Mouse (Mus musculus): Measurements from ENCODE around the gene Asic2.
"Not testable (repeated sequence)": the region's sequence is repeated elsewhere in the genome, so short reads cannot be mapped to it uniquely, and the experiment has no call there.

Asic2 gene

GRCm38 (mm10) chr11:81331977-81332376 lies 636.3 kb downstream of the Asic2 start:
- no peak for DNase-seq (ENCODE audit: low spot score)

- DNase-seq (ENCODE audit: low spot score): no peak
These were observed 637.3 kb downstream of the Asic2 start for GRCm38 (mm10) chr11:81330982-81331381.

- DNase-seq (ENCODE audit: low spot score): no peak
These were observed 640.2 kb downstream of the Asic2 start for GRCm38 (mm10) chr11:81328088-81328487.

- no peak for DNase-seq (ENCODE audit: low spot score)
These were observed 645.1 kb downstream of the Asic2 start for GRCm38 (mm10) chr11:81323146-81323545.

DNA sequence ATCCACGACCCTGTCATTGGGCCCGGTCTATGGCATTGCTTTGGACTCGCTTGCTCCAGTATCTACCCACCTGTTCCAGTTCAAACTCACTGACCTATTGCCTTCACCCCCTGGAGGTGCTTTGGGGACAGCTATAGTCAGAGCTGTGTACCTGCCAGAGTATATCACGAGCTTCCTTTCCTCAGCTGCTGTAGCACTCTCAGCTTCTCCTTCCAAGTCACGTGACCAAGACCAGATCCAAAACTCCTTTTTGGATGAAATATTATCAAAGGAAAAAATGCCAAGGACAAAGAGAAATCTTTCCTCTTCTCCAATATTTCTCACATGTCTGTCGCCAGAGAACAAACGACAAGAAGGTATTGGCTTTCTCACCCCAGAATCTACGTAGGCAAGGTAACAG lies 645.8 kb downstream of the Asic2 start:
- DNase-seq (ENCODE audit: low spot score): no peak

GRCm38 (mm10) chr11:81290041-81290440 lies 678.2 kb downstream of the Asic2 start:
- no peak for DNase-seq (ENCODE audit: low spot score)

GRCm38 (mm10) chr11:81283185-81283584 lies 685.1 kb downstream of the Asic2 start:
- no peak for DNase-seq (ENCODE audit: low spot score)

DNA sequence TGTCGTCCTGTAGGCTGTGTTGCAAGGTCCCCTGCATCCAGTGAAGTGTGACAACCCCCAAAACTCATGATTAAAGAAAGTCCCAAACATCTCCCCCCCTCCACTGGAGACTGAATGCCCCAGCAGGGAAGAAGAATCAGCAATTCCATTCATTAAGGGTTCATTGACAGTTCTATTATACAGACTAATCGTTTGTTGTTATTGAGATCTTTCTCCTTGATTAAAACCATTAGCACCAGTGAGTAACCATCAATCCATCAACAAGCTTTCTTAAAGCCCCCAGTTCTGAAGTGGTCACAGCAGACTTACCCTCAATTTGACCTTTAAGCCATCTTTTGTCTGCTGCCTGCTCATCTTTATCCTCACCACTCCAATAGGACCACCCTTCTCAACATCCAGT lies 688.2 kb downstream of the Asic2 start:
- DNase-seq (ENCODE audit: low spot score): no peak

DNA sequence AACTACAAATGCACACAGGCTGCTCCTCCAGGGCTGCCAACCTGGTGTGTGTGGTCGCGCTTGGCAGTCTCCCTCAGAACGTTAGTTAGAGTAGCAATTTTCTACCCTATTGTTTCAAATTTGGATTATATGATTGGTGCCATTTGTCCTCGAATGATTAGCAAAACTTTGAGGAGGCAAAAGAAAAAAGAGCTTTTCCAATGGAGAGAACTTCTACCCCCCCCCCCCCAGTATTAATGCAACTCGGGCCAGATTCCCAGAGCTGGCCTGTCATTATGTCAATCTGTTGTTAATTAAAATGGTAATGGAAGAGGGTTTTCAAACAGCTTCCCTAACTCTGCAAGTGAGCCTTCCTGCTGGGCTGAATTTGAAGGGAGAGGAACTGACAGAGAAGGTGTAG lies 690.9 kb downstream of the Asic2 start:
- DNase-seq (ENCODE audit: low spot score): no peak

DNA sequence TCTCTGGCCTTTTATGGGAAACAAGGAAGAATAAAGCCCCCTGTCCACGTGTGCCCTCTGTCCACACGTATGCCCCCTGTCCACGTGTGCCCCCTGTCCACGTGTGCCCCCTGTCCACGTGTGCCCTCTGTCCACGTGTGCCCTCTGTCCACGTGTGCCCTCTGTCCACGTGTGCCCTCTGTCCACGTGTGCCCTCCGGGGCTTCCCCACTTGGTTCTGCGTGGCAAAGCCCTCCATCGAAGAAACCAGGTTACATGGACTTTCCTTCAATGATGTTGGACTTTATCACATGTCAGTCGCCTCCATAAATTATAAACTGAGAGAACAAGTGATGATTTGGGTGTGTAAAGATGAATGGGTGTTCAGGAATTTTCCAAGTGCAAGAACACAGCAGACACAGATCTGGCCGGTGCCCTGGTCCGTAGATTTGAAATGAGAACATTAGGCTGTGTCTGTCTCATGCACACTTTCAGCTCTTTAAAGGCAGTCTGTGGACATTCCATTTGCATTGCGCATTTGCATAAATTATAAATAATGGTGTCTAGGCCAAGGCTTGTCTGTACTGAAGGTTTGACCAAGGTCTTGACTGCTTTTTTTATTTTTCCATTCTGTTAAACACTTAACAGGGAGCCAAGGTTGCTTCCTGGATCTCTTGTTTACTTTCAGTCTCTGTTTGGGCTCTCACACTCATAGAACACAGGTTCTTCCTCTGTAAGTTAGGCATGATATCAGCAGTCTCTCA lies 695.4 kb downstream of the Asic2 start:
- DNase-seq (ENCODE audit: low spot score): no peak

- no peak for DNase-seq (ENCODE audit: low spot score)
These were observed 696.8 kb downstream of the Asic2 start for GRCm38 (mm10) chr11:81271422-81271821.

- DNase-seq (ENCODE audit: low spot score): no peak
These were observed 697.7 kb downstream of the Asic2 start for GRCm38 (mm10) chr11:81270518-81270917.

DNA sequence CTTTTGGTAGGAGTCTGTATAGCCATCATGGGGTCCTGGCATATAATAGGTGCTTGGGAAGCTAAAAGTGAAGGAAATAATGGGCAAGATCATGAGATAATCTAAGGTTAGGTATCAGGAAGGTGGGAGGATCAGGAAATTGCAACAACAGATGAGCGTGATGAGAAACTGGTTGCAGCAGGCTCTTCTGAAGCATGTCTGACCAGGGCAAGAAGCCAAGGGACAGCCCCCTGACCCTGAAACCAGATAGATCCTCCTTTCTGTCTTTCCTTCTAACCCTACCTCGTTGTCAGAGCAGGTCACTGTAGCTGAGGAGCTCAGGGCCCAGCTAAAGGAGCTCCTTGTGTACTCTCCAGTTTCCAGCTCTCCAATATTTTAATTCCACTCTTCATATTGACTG lies 704.5 kb downstream of the Asic2 start:
- no peak for DNase-seq (ENCODE audit: low spot score)

DNA sequence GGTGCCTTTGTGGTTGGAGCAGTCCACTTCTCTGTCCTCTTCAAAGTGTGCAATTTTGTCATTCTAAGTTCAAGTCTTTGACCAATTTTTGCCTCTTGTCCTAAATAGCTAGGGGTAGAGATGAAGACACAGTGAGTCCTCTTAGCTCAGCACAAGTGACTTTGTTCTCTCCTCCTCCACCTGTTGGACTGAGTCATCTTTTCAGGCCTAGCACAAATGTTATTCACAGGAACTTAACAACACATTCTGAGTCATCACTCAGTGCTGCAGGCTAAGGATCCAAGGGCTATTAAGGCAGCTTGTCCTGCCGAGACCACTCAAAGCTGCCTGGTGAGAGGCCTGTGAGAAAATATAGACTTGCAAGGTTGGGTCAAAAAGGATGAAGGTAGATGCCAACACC lies 705.1 kb downstream of the Asic2 start:
- DNase-seq (ENCODE audit: low spot score): no peak

DNA sequence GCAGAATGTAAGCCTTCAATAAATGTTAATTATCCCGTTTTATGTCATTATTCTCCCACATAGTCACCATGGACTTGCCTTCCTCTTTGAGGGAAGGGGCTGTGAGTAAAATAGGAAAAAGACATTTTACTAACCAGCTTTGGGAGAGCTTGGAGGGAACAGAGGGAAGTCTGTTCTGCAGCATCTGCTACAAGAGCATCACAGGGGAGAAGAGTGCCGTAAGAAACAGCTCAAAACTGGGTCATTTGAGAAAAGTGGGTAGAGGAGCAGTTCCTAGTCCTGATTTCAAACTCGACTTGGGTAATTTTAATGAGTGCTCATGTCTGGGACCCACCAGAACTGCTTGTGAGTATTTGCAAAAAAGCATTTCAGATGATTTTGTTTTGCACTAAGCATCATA lies 707.0 kb downstream of the Asic2 start:
- no peak for DNase-seq (ENCODE audit: low spot score)

- DNase-seq (ENCODE audit: low spot score): not testable (repeated sequence)
These were observed 727.1 kb downstream of the Asic2 start for GRCm38 (mm10) chr11:81241183-81241582.

DNA sequence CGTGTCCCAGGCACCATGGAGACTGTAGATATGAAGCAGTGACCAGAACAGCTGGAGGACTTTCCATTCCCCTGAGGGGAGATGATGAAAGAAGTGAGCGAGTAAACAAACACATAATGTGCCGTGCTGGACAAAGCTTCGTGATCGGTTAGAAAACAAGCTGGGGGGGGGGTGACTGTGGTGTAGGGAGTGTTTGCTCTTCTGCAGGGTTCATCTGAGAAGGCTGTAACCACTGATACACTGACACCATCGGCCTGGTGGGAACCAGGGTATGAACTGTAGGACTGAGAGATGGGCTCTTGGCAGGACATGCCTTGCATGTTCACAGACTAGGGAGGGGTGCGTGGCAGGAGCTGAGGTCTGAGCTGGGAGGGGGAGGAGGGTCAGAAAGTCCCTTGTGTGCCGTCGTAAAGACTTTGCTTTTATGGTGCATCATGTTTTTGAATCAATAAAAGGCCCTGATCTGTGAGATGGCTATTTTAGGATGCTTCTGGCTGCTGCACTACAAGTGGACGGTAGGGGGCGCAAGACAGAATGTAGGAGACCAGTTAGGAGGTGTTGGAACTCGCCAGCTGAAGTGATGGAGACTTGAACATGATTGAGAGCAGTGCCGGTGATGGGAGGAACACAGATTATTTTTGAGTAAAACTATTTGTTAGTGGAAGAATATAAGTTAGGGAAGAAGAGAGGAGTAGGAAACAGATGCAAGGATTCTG lies 728.1 kb downstream of the Asic2 start:
- DNase-seq (ENCODE audit: low spot score): no peak

DNA sequence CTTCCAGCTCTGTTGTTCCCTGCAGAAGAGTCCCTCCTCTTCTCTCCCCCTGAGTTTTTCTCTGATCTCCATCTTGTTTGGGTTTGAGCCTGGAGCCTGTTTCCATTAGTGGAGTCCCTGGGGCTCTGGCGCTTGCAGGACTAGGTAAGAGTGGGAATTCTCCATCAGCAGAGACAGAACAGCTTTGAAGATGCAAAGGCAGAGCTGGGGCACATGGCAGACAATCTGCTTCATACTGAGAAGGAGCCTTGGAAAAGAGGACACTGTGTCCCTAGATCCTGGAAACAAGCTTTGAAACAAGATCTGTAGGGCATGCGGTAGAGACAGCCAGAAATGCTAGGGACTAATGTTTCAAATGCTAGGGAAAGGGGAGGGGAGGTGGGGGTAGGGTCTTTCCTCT lies 729.2 kb downstream of the Asic2 start:
- DNase-seq (ENCODE audit: low spot score): no peak

- DNase-seq (ENCODE audit: low spot score): no peak
These were observed 732.2 kb downstream of the Asic2 start for GRCm38 (mm10) chr11:81236070-81236469.

DNA sequence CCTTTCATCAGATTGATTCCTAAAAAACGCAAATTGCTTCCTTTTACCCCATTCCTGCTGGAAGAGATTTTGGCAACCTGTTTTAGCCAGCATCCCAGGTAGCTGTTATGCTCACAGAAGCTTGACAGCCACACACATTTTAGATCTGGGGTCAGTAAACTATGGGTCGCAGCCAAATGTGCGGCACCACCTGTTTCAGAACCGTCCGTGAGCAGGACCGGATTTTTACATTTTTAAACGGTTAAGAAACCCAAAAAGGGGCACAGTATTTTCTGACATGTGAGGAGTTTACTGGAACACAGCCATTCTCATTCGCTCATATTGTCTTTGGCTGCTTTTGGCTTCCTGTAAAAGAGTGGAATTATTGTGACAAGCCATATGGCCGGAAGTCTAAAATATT lies 744.9 kb downstream of the Asic2 start:
- no peak for DNase-seq (ENCODE audit: low spot score)

- no peak for DNase-seq (ENCODE audit: low spot score)
These were observed 747.5 kb downstream of the Asic2 start for GRCm38 (mm10) chr11:81220786-81221185.

DNA sequence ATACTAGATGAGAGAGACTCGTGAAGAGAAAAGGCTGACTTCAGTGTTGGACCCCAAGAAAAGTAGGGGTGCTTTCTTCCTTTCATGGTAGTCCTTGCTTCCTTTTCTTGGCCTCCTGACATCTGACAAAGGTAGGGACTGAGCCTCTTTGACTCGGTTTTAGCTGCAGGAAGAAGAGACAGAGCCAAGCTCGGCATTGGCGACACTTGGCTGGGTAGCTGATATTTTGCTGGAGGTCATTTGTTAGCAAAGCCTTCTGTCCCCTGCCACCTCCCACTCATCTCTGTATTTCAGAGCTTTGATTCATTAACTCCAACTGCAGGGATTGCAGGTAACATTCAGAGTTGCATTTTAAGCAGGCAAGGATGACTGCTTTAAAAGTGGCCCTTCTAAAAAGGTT lies 762.8 kb downstream of the Asic2 start:
- DNase-seq (ENCODE audit: low spot score): no peak

GRCm38 (mm10) chr11:81202578-81202977 lies 765.7 kb downstream of the Asic2 start:
- no peak for DNase-seq (ENCODE audit: low spot score)

- DNase-seq (ENCODE audit: low spot score): no peak
These were observed 774.4 kb downstream of the Asic2 start for GRCm38 (mm10) chr11:81193856-81194255.

Measured in adipocyte (in vitro differentiated cells).